Mouse (Mus musculus): ENCODE measurements around the gene Nudt14. TPM values are rescaled to one million over a fixed set of nuclear protein-coding genes. Genes with fewer than 3 reads are reported as not detected.

Nudt14 gene
- polyA plus RNA-seq, 1 experiment from 2014 or later, result 109 TPM

- Histone ChIP-seq H3K27me3 (ENCODE audit: control insufficient read depth, insufficient read depth, low read depth, low read length) (no peaks in the 10 kb centered on the region), H3K9ac (ENCODE audit: low read length) (no peak overlapping the region), H3K9me3 (ENCODE audit: control insufficient read depth, low read length) (no peaks in the 10 kb centered on the region), H3K36me3 (ENCODE audit: control insufficient read depth, insufficient read depth, low read length) (no peaks in the 10 kb centered on the region), H3K4me3 (ENCODE audit: low read length) (no peak overlapping the region), H3K27ac (ENCODE audit: low read length) (no peak overlapping the region; the same call in 1 of the 2 replicates), H3K4me1 (replicated peaks; ENCODE audit: control insufficient read depth, insufficient read depth, low read length) (peaks cover 24% of the 10 kb centered on the region), H3K4me2 (ENCODE audit: low read depth, low read length) (no peak overlapping the region)
- ATAC-seq (ENCODE audit: low read depth), result no peak
- 56% methylated on average over 4 of the region's 4 CpGs for WGBS
These were observed 1.7 kb downstream of the Nudt14 start for GRCm38 (mm10) chr12:112940238-112940637.

DNA sequence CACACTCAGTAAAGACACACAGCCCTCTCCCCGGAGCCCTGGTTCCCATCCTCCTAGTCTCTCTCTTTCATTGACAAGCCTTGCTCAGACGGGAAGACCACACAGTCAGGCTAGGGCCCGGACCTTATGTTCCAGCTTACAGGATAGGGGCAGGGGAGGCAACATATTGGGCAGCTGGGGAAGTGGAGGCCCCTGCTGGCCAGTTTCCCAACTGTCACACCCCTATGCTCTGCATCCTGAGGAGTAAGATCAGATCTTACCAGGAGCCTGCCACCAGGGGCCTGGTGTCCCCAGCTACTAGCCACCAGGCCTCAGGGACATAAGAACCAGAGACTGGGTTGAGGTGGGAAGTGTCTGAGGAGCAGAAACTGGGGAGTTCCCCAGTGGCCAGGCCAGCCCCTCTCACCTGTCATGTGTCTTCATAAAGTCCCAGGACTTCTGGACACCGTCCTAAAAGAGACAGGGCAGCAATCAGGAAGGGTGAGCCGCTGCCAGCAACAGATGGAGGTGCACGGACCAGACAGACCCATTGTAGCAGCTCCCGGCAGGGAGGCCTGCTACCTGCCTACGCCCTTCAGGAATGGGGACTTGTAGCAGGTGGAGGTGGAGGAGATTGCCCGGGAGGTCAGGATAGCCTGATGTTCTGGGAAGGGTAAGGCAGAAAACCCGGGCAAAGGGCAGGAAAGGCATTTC, 2.9 kb downstream of the Nudt14 start:
- Histone ChIP-seq H3K9ac (ENCODE audit: low read length) (no peak overlapping the region), H3K27me3 (ENCODE audit: control insufficient read depth, insufficient read depth, low read depth, low read length) (no peaks in the 10 kb centered on the region), H3K4me3 (ENCODE audit: low read length) (no peak overlapping the region), H3K4me2 (ENCODE audit: low read depth, low read length) (no peak overlapping the region), H3K36me3 (ENCODE audit: control insufficient read depth, insufficient read depth, low read length) (no peaks in the 10 kb centered on the region), H3K4me1 (replicated peaks; ENCODE audit: control insufficient read depth, insufficient read depth, low read length) (peaks cover 24% of the 10 kb centered on the region), H3K9me3 (ENCODE audit: control insufficient read depth, low read length) (no peaks in the 10 kb centered on the region), H3K27ac (ENCODE audit: low read length) (no peak overlapping the region)
- WGBS, result 57% methylated on average over 10 of the region's 10 CpGs
- no peak for ATAC-seq (ENCODE audit: low read depth)

- Histone ChIP-seq H3K4me1 (replicated peaks; ENCODE audit: control insufficient read depth, insufficient read depth, low read length) (peaks cover 24% of the 10 kb centered on the region), H3K27ac (ENCODE audit: low read length) (no peak overlapping the region), H3K36me3 (ENCODE audit: control insufficient read depth, insufficient read depth, low read length) (no peaks in the 10 kb centered on the region), H3K4me2 (ENCODE audit: low read depth, low read length) (no peak overlapping the region), H3K4me3 (ENCODE audit: low read length) (no peak overlapping the region), H3K27me3 (ENCODE audit: control insufficient read depth, insufficient read depth, low read depth, low read length) (no peaks in the 10 kb centered on the region), H3K9me3 (ENCODE audit: control insufficient read depth, low read length) (no peaks in the 10 kb centered on the region), H3K9ac (ENCODE audit: low read length) (no peak overlapping the region)
- WGBS, result 72% methylated on average over 10 of the region's 10 CpGs
- no peak for ATAC-seq (ENCODE audit: low read depth)
These were observed 3.6 kb downstream of the Nudt14 start for GRCm38 (mm10) chr12:112938366-112938765.

DNA sequence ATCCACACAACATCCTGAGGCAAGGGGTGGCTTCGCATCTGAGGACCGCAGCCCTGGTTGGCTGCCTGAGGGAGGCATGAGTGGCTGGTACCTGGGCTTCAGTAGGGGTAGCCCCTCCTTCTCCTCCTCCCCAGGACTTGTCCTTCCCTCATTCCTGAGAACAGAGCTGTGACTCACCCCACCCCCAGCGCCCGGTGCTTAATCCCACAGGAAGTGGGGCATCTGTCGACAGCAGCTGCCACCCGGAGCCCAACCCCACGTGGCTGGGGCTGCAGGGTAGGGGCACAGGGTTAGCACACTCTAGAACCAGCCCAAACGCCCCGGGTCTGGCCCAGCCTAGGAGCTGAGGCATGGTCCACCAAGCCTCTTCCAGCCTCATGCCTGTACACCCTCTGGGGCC, 4.0 kb downstream of the Nudt14 start:
- 33% methylated on average over 9 of the region's 9 CpGs for WGBS
- H3K4me3 ChIP-seq (ENCODE audit: low read length), result no peak overlapping the region
- H3K9ac ChIP-seq (ENCODE audit: low read length), result 0 out of 2 replicates have a peak overlapping the region, but pooled peaks have one; percentile 19
- no peaks in the 10 kb centered on the region for H3K27me3 ChIP-seq (ENCODE audit: control insufficient read depth, insufficient read depth, low read depth, low read length)
- no peaks in the 10 kb centered on the region for H3K36me3 ChIP-seq (ENCODE audit: control insufficient read depth, insufficient read depth, low read length)
- H3K4me2 ChIP-seq (ENCODE audit: low read depth, low read length), result no peak overlapping the region
- H3K4me1 ChIP-seq (replicated peaks; ENCODE audit: control insufficient read depth, insufficient read depth, low read length), result peaks cover 24% of the 10 kb centered on the region
- ATAC-seq (ENCODE audit: low read depth), result no peak
- H3K27ac ChIP-seq (ENCODE audit: low read length), result no peak overlapping the region
- H3K9me3 ChIP-seq (ENCODE audit: control insufficient read depth, low read length), result no peaks in the 10 kb centered on the region

- H3K27me3 ChIP-seq (ENCODE audit: control insufficient read depth, insufficient read depth, low read depth, low read length), result peaks cover 39% of the 10 kb centered on the region
- no peaks in the 10 kb centered on the region for H3K36me3 ChIP-seq (ENCODE audit: control insufficient read depth, insufficient read depth, low read length)
- peaks cover 15% of the 10 kb centered on the region for H3K4me1 ChIP-seq (replicated peaks; ENCODE audit: control insufficient read depth, insufficient read depth, low read length)
- H3K9ac ChIP-seq (ENCODE audit: low read length), result no peak overlapping the region
- no peak overlapping the region for H3K4me2 ChIP-seq (ENCODE audit: low read depth, low read length)
- no peak overlapping the region for H3K27ac ChIP-seq (ENCODE audit: low read length)
- H3K4me3 ChIP-seq (ENCODE audit: low read length), result no peak overlapping the region
- WGBS, result 26% methylated on average over 7 of the region's 7 CpGs
- no peak for ATAC-seq (ENCODE audit: low read depth)
- H3K9me3 ChIP-seq (ENCODE audit: control insufficient read depth, low read length), result no peaks in the 10 kb centered on the region
These were observed 9.3 kb downstream of the Nudt14 start for GRCm38 (mm10) chr12:112932647-112933046.

DNA sequence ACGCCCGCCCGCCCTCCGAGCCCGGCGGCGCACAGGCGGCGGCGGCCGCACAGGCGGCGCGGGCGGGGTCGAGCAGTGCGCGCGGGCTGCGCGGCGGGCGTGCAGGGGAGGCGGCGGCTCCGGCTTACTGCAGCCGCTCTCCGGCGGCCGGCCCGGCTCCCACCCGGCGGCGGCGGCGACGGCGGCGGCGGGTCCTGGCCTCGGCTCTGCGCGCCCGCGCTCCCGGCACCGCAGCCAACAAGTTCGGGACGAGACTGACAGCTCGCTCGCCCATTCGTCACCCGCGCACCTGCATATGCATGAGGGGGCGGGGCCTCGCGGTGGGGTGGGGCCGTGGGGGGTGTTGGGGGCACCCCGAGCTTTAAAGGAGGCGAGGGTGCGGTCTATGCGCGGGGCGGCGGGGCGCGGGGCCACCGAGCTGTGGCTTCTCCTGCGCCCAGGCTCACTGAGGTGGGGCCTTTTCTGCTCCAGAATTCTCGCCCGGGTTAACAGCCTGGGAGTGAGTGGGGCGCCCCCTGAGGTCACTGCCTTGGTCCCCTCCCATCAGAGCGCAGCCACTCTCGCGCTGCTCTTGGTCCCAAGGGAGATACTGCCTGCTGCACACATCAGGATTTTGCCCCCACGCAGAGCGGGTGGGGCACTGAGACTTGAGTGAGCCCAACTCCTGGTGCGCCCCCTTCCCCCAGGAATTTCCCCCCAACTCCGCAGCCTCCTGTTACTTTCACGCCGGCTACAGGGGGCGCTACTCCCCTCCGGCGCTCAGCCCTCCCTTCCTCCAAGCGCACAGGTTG, 12.2 kb downstream of the Nudt14 start, which contains the start of gene Jag2:
TSS of gene Jag2 (minus strand) at position 215 of the 791 bp plus-strand sequence.
- no peaks in the 10 kb centered on the region for H3K9me3 ChIP-seq (ENCODE audit: control insufficient read depth, low read length)
- H3K27ac ChIP-seq (ENCODE audit: low read length), result no peak within 1 kb of the TSS; the same call in none of the 2 replicates
- H3K4me2 ChIP-seq (ENCODE audit: low read depth, low read length), result peak within 1 kb of the TSS; percentile 94
- H3K4me1 ChIP-seq (replicated peaks; ENCODE audit: control insufficient read depth, insufficient read depth, low read length), result peaks cover 15% of the 10 kb centered on the region
- ATAC-seq (ENCODE audit: low read depth), result peak; percentile 68
- WGBS, result 2% methylated on average over 44 of the region's 85 CpGs
- H3K27me3 ChIP-seq (ENCODE audit: control insufficient read depth, insufficient read depth, low read depth, low read length), result peaks cover 47% of the 10 kb centered on the region
- peak within 1 kb of the TSS; percentile 63 for H3K4me3 ChIP-seq (ENCODE audit: low read length)
- H3K36me3 ChIP-seq (ENCODE audit: control insufficient read depth, insufficient read depth, low read length), result no peaks in the 10 kb centered on the region
- H3K9ac ChIP-seq (ENCODE audit: low read length), result peak within 1 kb of the TSS; percentile 64

- peaks cover 15% of the 10 kb centered on the region for H3K4me1 ChIP-seq (replicated peaks; ENCODE audit: control insufficient read depth, insufficient read depth, low read length)
- under 1% methylated on average over 74 of the region's 124 CpGs for WGBS
These were observed 13.3 kb downstream of the Nudt14 start for GRCm38 (mm10) chr12:112928401-112929241.

GRCm38 (mm10) chr12:112927265-112927664, 14.7 kb downstream of the Nudt14 start:
- H3K9me3 ChIP-seq (ENCODE audit: control insufficient read depth, low read length), result no peaks in the 10 kb centered on the region
- no peak overlapping the region for H3K9ac ChIP-seq (ENCODE audit: low read length)
- no peak for ATAC-seq (ENCODE audit: low read depth)
- peaks cover 47% of the 10 kb centered on the region for H3K27me3 ChIP-seq (ENCODE audit: control insufficient read depth, insufficient read depth, low read depth, low read length)
- no peak overlapping the region for H3K4me3 ChIP-seq (ENCODE audit: low read length)
- WGBS, result 54% methylated on average over 14 of the region's 14 CpGs
- H3K36me3 ChIP-seq (ENCODE audit: control insufficient read depth, insufficient read depth, low read length), result no peaks in the 10 kb centered on the region
- peaks cover 8% of the 10 kb centered on the region for H3K4me1 ChIP-seq (replicated peaks; ENCODE audit: control insufficient read depth, insufficient read depth, low read length)
- peak overlapping the region; percentile 1; the same call in 1 of the 2 replicates for H3K4me2 ChIP-seq (ENCODE audit: low read depth, low read length)
- no peak overlapping the region for H3K27ac ChIP-seq (ENCODE audit: low read length)

More at GRCm38 (mm10) chr12:112928401-112929241, 13.3 kb downstream of the Nudt14 start:
- Histone ChIP-seq H3K27me3 (ENCODE audit: control insufficient read depth, insufficient read depth, low read depth, low read length) (peaks cover 47% of the 10 kb centered on the region), H3K4me2 (ENCODE audit: low read depth, low read length) (peak overlapping the region; percentile 94), H3K36me3 (ENCODE audit: control insufficient read depth, insufficient read depth, low read length) (no peaks in the 10 kb centered on the region), H3K27ac (ENCODE audit: low read length) (no peak overlapping the region; the same call in 1 of the 2 replicates), H3K9me3 (ENCODE audit: control insufficient read depth, low read length) (no peaks in the 10 kb centered on the region), H3K4me3 (ENCODE audit: low read length) (peak overlapping the region; percentile 63), H3K9ac (ENCODE audit: low read length) (peak overlapping the region; percentile 64)
- peak; percentile 41 for ATAC-seq (ENCODE audit: low read depth)

Data from lung, embryonic 16.5 days (tissue).